Mouse (Mus musculus) gonadal fat pad, adult 2 months (tissue): Measurements from ENCODE around the gene Cbln3. TPM values are rescaled to one million over a fixed set of nuclear protein-coding genes. Genes with fewer than 3 reads are reported as not detected.

Experiments used
- DNase-seq: peaks from one replicate; pipeline ENCODE4 v3.0.0-alpha.2; 2012; ENCODE audit warnings: low read depth
- polyA plus RNA-seq: library from polyadenylated mRNA; depleted of rRNA; stranded (reverse); fragments of >200 nt; gene quantifications from 2 replicates; pipeline ENCODE4 v1.2.3, GENCODE M21; 2012; rRNA removed

Gene Cbln3
- polyA plus RNA-seq, 1 experiment = 0.54 TPM

- no peak for DNase-seq
Observed at GRCm38 (mm10) chr14:55845506-55846294, 38.5 kb downstream of the Cbln3 start.

GRCm38 (mm10) chr14:55842794-55843193, 41.4 kb downstream of the Cbln3 start:
- DNase-seq = no peak

GRCm38 (mm10) chr14:55840853-55841366, 43.3 kb downstream of the Cbln3 start:
- DNase-seq = no peak

- DNase-seq = no peak
Observed at GRCm38 (mm10) chr14:55838740-55839139, 45.5 kb downstream of the Cbln3 start.

- no peak for DNase-seq
Observed at GRCm38 (mm10) chr14:55838312-55838711, 45.9 kb downstream of the Cbln3 start.

GRCm38 (mm10) chr14:55834808-55835533, 49.2 kb downstream of the Cbln3 start:
- no peak for DNase-seq

GRCm38 (mm10) chr14:55833126-55833525, 51.1 kb downstream of the Cbln3 start:
- DNase-seq = no peak

GRCm38 (mm10) chr14:55830331-55830730, 53.9 kb downstream of the Cbln3 start:
- no peak for DNase-seq

GRCm38 (mm10) chr14:55829854-55830253, 54.3 kb downstream of the Cbln3 start:
- DNase-seq = no peak

Other genes starting within 250 kb of the Cbln3 start
- 93.1 and 112 TPM in 2 replicates for gene Ipo4, start 248.4 kb downstream of the Cbln3 start, polyA plus RNA-seq
- gene Gm49378, start 246.5 kb downstream of the Cbln3 start, polyA plus RNA-seq = 3.5 and 4.7 TPM in 2 replicates
- gene Tm9sf1, start 240.6 kb downstream of the Cbln3 start, polyA plus RNA-seq = 103 and 117 TPM in 2 replicates
- gene Tssk4, start 234.2 kb downstream of the Cbln3 start, polyA plus RNA-seq = 4.4 and 4.6 TPM in 2 replicates
- gene Mdp1, start 223.9 kb downstream of the Cbln3 start, polyA plus RNA-seq = 33.1 and 34.8 TPM in 2 replicates
- gene Gmpr2, start 212.5 kb downstream of the Cbln3 start, polyA plus RNA-seq = 17.9 and 24.6 TPM in 2 replicates
- gene Nedd8, start 212.3 kb downstream of the Cbln3 start, polyA plus RNA-seq = 262 and 441 TPM in 2 replicates
- gene Tinf2, start 202.6 kb downstream of the Cbln3 start, polyA plus RNA-seq = 12.3 and 12.4 TPM in 2 replicates
- 4.3 and 4.4 TPM in 2 replicates for gene Tgm1, start 170.5 kb downstream of the Cbln3 start, polyA plus RNA-seq
- 48.4 and 49.0 TPM in 2 replicates for gene Rabggta, start 162.1 kb downstream of the Cbln3 start, polyA plus RNA-seq
- 92.5 and 99.0 TPM in 2 replicates for gene Dhrs1, start 138.7 kb downstream of the Cbln3 start, polyA plus RNA-seq
- 16.7 and 18.1 TPM in 2 replicates for gene Nop9, start 138.7 kb downstream of the Cbln3 start, polyA plus RNA-seq
- gene Cideb, start 125.9 kb downstream of the Cbln3 start, polyA plus RNA-seq = 5.9 and 8.3 TPM in 2 replicates
- gene Ltb4r2, start 123.0 kb downstream of the Cbln3 start, polyA plus RNA-seq = 1.5 and 2.2 TPM in 2 replicates
- gene Ltb4r1, start 118.4 kb downstream of the Cbln3 start, polyA plus RNA-seq = 3.8 and 4.6 TPM in 2 replicates
- gene Adcy4, start 100.3 kb downstream of the Cbln3 start, polyA plus RNA-seq = 12.6 and 13.6 TPM in 2 replicates
- 9.1 and 10.7 TPM in 2 replicates for gene Ripk3, start 95.5 kb downstream of the Cbln3 start, polyA plus RNA-seq
- gene Nfatc4, start 61.2 kb downstream of the Cbln3 start, polyA plus RNA-seq = 12.1 and 12.7 TPM in 2 replicates
- 3.4 and 4.9 TPM in 2 replicates for gene Nynrin, start 30.4 kb downstream of the Cbln3 start, polyA plus RNA-seq
- 14.3 and 14.7 TPM in 2 replicates for gene Khnyn, start 555 bp upstream of the Cbln3 start, polyA plus RNA-seq
- gene Sdr39u1, start 15.9 kb upstream of the Cbln3 start, polyA plus RNA-seq = 62.6 and 68.9 TPM in 2 replicates
- 2.0 and 2.6 TPM in 2 replicates for gene Cma1, start 60.3 kb upstream of the Cbln3 start, polyA plus RNA-seq
- gene Cma2, start 66.6 kb upstream of the Cbln3 start, polyA plus RNA-seq = not detected in 2 replicates
- gene Mcpt1, start 133.6 kb upstream of the Cbln3 start, polyA plus RNA-seq = not detected in 2 replicates
- gene Mcpt9, start 146.1 kb upstream of the Cbln3 start, polyA plus RNA-seq = not detected in 2 replicates
- not detected in 2 replicates for gene Mcpt2, start 157.6 kb upstream of the Cbln3 start, polyA plus RNA-seq
- 0.92 and 2.8 TPM in 2 replicates for gene Mcpt4, start 177.9 kb upstream of the Cbln3 start, polyA plus RNA-seq
- gene Mcpt8, start 200.9 kb upstream of the Cbln3 start, polyA plus RNA-seq = not detected in 2 replicates
- gene Ctsg, start 218.2 kb upstream of the Cbln3 start, polyA plus RNA-seq = 0.11 and 0.20 TPM in 2 replicates
- gene Gzme, start 236.2 kb upstream of the Cbln3 start, polyA plus RNA-seq = not detected in 2 replicates
- not detected in 2 replicates for gene Gzmd, start 248.2 kb upstream of the Cbln3 start, polyA plus RNA-seq